Mouse (Mus musculus): ENCODE results near the gene Rundc3b.

The Rundc3b gene

DNA sequence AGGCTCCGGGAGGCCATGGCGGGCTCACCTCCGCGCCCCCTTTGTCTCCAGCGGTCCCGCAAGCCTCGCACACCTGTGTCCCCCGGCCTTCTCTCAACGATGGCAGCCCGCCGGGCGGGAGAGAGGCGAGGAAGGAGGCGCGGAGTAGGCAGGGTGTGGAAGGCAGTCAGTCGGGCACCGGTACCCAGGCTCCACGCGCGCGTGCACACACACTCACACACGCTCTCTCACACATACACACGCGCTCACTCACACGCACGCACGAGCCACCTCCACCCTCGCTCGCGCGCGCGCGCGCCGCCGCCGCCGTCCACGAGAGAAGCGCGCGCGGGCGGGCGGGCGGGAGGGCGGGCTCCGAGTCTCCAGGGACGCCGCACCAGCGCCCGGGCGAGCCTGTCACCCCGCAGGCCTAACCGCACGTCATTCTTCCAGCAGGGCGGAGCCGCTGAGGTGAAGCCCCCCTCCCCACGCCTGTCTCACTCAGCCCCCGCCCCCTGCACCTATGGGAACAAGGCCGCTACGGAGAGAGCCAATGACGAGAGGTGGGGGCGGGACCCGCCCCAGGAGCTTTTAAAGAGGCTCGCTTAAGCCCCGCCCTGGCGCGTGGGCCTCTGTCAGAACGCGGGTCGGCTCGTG, at the start of gene Rundc3b:
Gene Rundc3b (minus strand): TSS at position 357 of the 636 bp plus-strand sequence.
- DNase-seq (ENCODE audit: low spot score) = peak; percentile 89

DNA sequence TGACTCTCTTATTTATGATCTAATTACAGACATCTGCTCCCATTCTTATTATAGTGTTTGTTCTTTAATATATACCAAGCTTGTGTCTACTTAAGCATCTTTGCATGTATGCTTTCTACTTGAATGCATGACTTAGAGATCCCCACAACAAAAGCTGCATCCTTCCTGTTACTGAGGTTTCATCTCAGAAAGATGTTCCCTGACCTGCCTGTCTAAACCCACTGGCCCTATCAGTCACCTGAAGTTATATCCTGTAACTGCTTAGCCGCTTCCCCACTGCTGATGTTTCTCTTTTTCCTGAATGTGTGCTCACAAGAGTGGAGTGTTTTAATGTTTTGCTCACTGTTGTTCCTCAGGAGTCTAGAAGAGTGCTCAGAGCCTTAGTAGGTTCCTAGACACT, 46.9 kb upstream of the Rundc3b start:
- DNase-seq (ENCODE audit: low spot score) = no peak

DNA sequence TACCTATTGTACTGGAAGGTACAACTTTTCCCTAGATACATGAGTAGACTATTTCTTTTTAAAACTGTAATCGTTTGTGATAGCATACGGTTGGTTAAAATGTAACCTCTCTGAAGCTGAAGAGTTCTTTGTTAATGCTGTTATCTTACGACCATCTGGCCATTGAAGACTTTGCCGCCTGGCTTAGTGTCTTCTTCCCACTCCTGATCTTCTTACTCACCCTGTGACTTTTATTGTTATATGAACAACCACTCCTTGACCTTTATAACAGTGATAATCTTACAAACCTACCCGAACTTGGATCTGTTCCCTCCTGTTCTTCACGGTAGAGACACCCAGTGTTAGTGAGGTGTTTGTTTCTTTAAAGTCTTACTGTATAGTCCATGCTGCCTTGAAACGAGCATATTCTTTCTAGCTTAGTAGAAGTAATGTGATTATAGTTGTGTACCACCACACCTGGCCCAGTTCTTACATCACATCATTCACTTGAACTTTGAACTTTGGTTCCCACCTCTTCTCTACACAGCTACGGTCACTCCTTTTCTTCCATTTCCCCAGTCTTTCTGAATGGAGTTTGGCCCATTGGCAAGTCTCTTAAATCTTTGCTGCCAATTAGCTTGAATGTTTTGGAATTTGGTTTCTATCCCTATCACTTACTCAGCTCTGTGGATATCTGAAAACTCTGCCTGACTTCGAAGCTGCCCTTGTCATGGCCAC, 45.2 kb upstream of the Rundc3b start:
- DNase-seq (ENCODE audit: low spot score) = no peak

DNA sequence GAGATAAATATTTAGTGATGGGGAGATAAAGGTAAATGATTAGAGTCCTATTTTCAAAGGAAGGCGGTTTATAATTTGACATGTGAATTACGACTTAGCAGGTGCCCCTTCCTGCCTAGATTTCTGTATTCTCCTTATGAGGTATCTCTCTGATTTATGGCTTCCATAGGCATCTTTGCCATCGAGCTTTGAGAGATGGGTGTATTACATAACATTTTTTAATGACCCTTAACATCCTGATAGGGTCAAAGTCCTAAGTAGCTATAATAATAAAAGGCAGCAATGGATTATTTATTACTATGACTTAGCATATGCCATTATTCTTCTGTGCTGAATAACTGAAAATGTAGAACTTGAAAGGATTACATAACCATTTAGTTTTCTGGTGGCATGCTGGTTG, 41.9 kb upstream of the Rundc3b start:
- no peak for DNase-seq (ENCODE audit: low spot score)

DNA sequence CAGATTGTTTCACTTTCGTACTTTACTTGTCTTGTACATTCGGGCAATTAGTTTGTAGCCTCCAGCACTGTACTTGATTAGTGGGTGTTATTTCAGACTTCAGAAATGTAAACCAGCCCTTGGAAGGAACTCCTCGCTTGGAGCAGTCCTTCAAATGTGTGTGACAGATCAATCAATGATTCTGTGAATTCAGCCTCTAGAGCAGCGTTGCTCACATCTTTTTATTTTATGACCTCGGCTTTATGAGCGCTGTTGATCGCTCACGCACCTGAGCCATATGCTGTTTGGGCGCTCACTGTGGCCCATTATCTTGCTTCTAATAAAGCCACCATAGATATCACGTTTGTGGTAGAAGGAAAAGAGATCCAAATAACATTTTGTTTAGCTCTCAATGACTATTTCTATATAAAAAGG, 38.0 kb upstream of the Rundc3b start:
- no peak for DNase-seq (ENCODE audit: low spot score)

DNA sequence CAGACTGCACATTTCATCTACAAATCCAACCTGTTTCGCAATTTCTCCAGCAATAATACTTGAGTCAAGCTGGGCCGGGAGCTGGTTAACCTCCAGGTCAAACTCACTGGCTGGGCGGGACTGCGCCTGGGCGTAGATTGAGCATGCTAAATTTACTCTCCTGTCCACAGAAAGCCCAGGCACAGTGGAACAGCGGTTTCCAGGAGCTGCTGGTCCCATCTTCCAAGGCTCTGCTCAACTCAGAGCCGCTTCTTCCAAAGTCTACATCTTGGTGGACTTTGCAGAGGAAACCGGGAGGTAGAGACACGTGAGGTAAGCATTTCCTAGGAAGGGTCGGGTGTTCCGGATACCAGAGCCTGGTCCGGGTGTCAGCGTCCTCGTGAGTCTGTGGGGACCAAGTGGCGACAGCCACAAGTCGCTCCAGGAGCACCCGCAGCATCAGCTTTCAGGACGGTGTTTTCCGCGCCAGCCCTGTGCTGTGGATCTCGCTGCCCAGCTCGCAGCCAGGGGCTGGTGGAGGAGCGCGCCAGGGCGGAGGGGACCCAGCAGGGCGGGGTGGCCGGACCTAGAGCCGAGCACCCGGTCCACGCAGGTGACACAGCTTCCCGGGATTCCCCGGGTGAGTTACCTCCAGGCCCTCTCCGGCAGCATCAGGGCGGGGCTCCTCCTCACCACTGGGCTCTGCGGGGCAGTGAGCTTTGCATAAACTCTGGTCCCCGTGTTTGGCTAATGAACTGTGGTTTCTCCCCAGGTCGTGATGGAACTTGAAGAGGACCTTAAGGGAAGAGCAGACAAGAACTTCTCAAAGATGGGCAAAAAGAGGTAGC, 37.4 kb upstream of the Rundc3b start, which contains the start of gene Abcb1a:
Gene Abcb1a (plus strand): TSS at position 167 of the 827 bp plus-strand sequence.
- DNase-seq (ENCODE audit: low spot score) = peak; percentile 43

DNA sequence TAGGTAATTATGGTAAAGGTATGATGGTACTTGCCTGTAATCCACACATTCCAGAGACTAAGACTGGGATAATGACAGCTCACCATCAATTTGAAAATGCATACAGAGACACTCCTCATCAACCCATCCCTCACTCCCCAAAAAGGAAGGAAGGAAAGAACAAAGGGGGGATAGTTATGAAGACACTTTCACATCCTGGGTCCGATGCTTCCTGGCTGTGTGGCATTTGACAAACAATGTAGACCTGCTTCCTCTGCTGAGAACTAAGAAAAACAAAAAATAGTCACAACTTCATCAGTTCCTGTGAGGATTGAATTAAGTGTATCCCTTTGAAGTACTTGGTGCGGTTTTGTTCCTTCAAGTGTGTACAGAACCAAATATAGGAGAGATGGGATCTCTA, 29.3 kb upstream of the Rundc3b start:
- no peak for DNase-seq (ENCODE audit: low spot score)

DNA sequence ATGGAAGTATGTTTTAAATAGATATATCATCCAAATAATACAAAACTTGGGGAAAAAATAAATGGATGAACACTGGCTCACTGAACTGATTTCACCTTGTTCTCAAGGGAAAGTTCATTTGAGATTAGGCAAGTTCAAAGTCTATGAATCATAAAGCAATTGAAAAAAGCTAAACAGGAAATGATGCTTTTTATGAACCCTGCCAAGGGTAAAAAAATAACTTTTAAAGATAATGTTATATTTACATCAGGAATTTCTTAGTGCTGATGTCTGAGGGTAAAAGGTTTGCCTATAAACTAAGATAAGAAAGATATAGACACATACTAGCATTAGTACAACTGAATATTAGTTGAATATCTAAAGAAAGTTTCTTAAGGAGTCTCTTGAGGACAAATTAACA, 26.0 kb upstream of the Rundc3b start:
- DNase-seq (ENCODE audit: low spot score) = no peak

DNA sequence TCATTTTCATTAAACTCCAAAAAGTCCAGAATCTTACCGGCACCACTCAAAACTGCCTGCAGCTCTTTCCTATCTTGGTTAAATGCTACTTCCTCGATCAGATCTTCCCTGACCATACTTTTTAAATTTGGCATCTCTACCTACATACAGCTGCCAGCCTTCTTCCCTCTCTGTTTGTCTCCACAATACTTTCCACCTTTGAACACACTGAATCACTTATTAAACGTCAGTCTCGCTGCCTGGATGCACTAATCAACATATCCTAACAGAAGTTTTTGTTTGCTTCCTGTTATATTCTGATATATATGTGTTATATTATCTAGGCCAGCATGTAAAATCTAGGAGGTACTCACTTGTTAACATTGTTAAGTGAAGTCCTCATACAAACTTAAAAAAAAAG, 25.5 kb upstream of the Rundc3b start:
- no peak for DNase-seq (ENCODE audit: low spot score)

DNA sequence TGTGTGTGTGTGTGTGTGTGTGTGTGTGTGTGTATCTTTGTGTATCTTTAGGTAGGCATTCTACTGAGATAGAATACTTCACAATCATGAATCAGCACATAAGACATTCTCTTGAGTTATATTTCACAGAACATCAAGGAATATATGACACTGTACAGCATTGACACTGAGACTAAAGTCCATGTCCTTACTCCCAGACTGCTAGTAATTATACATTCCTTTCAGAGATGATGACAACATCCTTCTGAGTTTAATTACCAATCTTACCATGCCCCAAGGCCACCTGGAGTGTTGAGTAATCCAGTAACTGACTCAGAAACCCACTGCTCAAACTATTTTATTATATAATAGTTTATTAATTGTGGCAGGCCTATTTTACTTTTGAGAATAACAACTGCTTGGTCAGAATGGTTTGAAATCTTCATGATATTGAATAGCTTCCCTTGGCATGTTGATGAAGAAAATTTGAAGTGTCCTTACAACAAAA, 11.8 kb upstream of the Rundc3b start:
- no peak for DNase-seq (ENCODE audit: low spot score)

DNA sequence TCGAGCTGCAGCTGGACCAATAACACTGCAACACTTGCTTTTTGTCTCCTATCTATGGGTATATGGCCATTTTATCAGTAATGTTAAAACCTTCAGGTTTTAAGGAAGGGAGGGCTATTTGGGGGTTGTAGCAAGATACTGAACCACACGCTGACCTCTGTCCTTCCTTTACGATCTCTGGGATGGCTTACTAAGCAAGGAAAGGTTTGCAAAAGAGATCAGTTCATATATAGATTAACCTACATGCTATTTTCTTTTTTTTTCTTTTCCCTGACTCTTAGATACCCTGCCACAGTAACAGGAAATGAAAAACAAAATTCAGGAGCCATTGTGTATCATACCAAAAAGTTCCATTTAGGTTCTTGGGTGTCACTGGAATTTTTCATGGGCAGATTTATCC, 10.1 kb upstream of the Rundc3b start:
- no peak for DNase-seq (ENCODE audit: low spot score)

DNA sequence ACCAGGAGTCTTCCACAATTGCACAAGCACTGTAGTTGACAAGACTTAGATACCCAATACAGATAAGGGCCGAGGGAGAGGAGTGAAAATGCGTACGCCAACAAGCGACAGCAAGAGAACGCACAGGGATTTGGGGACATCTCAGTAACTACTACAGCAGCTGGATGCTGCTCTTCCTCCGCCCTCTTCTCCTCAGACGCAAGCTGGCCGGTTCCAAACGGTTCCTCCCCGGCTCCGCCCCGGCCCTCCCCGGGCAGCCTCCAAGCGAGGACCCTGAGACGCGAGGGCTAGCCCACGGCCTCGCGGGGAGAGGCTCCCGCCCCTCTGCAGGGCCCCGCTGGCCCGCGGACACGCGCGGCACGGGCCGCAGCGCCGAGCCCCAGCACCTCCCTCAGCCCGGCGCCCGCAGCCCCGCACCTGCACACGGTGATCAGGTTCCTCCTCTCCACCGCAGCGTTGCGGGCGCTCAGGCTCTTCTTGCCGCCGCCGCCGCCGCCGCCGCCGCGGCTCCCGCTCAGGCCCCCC, 619 bp downstream of the Rundc3b start:
- peak; percentile 10 for DNase-seq (ENCODE audit: low spot score)

DNA sequence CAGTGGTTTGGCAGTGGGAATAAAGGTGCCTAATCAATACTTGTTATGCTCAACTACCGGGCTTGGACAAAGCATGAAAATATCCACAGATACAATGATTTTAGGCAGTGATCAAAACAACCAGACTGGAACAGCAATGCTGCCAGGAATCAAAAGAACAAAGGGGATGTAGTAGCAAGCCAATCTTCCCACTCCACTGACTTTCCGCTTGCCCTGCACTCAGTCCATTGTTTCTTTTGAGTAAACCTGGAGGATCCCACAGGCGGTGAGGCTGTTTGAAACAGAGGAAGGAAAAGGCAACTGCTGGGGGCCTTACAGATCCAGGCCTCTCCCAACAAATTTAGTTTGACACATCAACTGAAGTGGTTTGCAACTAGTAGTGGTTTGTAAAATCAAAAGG, 51.6 kb downstream of the Rundc3b start:
- DNase-seq (ENCODE audit: low spot score) = peak; percentile 14

DNA sequence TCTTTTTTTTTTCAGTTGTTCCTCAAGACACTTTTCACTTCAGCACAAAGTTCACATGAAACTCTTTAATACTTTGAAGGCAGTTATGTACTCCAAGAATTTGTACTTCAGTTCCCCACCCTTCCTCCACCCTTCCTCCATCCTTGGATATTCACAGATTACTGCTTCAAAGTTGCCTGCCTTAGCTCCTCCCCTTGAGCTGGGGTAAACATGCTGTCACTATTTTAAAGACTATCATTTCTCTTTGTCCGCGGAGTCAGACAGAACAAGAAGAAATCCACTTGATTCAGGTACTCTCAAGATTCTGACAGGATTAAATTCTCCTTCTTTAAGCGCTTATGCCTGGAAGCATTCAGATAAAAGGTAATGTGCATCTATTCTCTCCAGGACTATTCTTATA, 55.9 kb downstream of the Rundc3b start:
- peak; percentile 24 for DNase-seq (ENCODE audit: low spot score)

DNA sequence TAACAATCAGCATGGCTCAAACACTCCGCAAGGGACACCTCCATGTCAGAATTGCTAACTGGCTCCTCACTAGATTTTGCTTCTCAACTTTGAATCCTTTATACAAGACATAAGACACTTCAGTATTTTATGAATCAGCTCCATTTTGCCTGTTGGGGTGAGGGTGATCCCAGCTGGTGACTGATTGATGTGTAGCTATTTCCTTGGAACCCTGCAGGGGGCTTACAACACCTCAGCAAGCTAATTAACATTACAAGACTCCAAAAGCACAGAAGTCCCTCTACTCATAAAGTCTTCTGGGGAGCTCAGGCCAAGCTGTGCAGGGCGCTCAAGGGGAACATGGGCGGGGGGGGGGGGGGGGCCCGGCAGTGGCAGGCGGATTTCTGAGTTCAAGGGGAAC, 78.2 kb downstream of the Rundc3b start:
- no peak for DNase-seq (ENCODE audit: low spot score)

DNA sequence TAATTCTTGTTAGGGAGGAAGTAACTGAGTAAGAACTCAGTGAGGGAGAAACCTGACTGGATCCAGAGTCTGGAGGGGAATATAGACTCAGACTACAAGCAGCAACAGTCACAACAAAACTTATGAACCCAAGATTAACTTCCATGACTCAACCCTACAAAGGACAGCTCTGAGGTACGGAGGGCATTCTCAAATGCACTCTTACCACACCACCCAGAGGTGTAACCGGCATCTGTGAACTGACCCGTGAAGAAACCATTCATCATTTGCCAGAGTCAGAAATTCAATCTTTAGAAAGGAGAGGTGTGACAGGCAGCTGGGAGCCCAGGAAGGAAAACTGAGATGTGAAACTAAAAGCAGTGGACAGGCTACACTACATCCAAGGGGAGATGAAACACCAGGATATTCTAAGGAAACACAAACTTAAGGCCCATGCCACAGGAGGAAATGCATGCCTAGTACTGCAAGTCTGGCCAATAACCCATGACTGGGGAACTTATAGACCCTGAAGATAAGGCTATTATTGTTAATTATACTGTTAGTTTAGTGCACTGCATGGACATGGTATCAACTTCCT, 80.0 kb downstream of the Rundc3b start:
- DNase-seq (ENCODE audit: low spot score) = no peak

DNA sequence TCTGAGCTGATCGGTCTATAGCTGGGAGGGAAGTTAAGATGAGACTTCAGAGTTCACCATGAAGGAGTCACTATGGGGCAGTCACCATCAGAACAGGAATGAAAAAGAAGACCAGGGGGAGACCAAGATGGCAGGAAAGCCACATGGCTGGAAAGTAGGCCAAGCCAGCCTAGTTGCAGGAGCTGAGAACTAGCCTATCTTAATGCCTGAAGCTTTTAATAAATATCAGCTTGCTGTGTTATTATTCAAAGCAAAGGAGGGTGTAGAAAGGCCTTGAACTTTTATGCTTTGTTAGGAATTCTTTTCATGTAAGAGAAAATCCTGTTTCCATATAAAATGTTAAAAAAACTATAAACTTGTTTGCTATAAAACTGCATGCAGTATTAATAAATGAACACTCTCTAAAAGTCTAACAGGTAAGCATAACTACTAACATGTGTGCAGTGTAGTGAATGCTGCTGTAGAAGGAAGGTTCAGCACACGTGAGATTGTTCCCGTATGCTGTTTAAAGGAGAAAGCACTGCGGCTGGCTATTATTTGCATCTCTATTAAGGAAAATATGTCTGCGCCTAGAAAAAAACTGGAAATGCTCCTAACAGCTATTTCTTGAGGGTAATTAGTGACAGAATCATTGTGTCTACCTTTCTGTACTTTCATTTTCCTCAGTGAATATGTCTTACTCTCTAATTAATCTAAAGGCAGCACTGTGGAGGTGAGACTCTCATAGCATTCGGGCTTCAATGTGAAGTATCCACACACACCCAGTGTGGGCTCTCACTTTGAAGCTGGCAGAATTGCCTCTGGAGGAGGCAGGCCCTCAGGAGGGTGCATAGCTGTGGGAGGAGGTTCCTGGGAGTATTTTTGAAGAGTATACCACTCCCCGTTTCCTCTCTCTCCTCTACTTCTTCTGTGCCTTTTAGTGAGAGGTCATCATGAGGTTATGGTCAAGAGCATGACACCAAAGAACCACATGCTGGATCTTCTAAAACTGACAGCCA, 81.3 kb downstream of the Rundc3b start:
- no peak for DNase-seq (ENCODE audit: low spot score)

DNA sequence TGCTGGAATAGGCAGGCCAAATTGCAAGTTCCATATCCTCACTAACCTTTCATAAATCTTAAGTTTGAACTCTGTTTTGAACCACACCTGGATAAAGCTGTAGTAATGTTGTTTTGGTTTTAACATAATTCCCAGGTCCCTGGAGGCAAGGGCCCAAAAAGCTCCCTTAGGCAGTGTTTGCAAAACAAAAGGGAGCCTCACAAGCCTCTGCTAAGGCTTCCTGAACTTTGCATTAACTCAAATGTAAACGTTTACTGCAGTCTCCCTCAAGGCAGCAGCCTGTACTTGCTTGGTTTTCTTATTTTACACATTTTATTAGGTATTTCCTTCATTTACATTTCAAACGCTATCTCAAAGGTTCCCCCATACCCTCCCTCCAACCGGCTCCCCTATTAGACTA, 103.7 kb downstream of the Rundc3b start:
- DNase-seq (ENCODE audit: low spot score) = no peak

DNA sequence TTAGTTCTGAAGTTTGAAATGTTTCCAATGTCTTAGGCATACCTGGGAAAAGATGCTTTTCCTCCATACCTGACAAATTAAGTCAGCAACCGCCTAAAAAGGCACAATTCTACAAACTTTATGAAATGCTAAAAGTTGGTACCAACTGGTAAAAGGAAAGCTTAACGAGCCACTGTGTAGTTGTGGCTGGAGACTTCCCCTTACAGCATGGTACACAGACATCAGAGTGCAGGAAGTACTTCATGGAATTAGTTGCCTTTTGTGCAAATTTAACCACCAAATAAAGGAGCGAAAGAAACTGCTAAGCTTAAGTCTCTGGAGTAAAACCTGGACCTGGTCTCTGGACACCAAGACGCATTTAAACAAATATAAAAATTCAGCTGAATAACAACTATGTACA, 131.0 kb downstream of the Rundc3b start:
- DNase-seq (ENCODE audit: low spot score) = no peak

DNA sequence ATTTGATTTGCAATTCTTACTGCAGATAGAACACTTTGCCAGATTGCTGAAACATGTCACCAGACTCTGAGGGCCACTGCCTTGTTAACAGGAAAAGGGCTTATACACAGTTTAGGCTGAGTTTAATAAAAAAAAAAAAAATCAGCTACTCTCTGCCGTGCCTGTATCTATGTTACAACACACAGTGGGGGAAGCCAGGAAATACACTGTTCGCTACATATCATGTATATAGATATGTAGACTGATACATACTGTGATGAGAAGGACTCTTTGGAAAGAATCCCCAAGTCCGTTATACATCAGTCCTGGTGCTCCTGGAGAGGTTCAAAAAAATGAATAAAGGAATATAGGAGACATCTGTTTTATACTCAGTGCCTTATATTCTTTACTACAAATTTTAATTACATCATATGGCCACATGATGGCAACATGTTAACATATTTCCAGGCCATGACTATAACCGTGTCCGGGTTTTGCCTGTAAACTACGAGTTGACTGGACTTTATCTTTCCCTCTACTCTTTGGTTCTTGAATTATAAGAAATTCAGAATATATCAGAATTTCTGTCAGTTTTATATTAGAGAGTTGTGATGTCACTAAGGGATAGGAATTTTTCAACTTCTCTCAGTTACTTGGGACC, 133.2 kb downstream of the Rundc3b start:
- peak; percentile 10 for DNase-seq (ENCODE audit: low spot score)

All from lung, postnatal 25 days (tissue).